Mouse (Mus musculus) limb, embryonic 10.5 days (tissue): ENCODE measurements around the gene Irf6. TPM values are rescaled to one million over a fixed set of nuclear protein-coding genes. Genes with fewer than 3 reads are reported as not detected.

Experiments used
- DNase-seq: peaks from one replicate; pipeline ENCODE4 v3.0.0-alpha.2; 2017; ENCODE audit warnings: low spot score
- H3K27ac ChIP-seq: fragments of 300-500 bp; sonication (generic); 2 replicates; pipeline ENCODE4 v1.5.1; 2016; ENCODE audit warnings: mild to moderate bottlenecking
- H3K27me3 ChIP-seq: fragments of 300-500 bp; sonication (generic); 2 replicates; pipeline ENCODE4 v1.6.1; 2016; ENCODE audit warnings: low read depth, mild to moderate bottlenecking; ENCODE audit not compliant: poor library complexity, severe bottlenecking
- H3K36me3 ChIP-seq: fragments of 300-500 bp; sonication (generic); 2 replicates; pipeline ENCODE4 v1.6.1; 2016; ENCODE audit warnings: mild to moderate bottlenecking, moderate library complexity
- H3K4me1 ChIP-seq: fragments of 300-500 bp; sonication (generic); 2 replicates; pipeline ENCODE4 v1.6.1; 2016
- H3K4me3 ChIP-seq: fragments of 300-500 bp; sonication (generic); 2 replicates; pipeline ENCODE4 v1.5.1; 2016; ENCODE audit warnings: mild to moderate bottlenecking, moderate library complexity
- H3K9me3 ChIP-seq: fragments of 300-500 bp; sonication (generic); replicated peaks from 2 replicates; pipeline ENCODE4 v1.6.1; 2016; ENCODE audit warnings: mild to moderate bottlenecking
- WGBS: fragments of 180-500 bp; shearing (Covaris S2); methylation state at CpG from one replicate; pipeline ENCODE4 v1.1.7; 2016; 5-methylcytosine and 5-hydroxymethylcytosine counted together
- polyA plus RNA-seq: library from polyadenylated mRNA; unstranded; fragments of >200 nt; fragmentation: Nextera tagmentation; extraction: Ambion mirVana; gene quantifications from 2 replicates; pipeline ENCODE4 v1.2.1, GENCODE M21; 2016

Irf6 gene
- 8.0 and 8.9 TPM in 2 replicates for polyA plus RNA-seq

- Histone ChIP-seq H3K27me3 (peaks cover 58% of the 10 kb centered on the region), H3K4me1 (peaks cover 10% of the 10 kb centered on the region), H3K36me3 (no peaks in the 10 kb centered on the region), H3K4me3 (peak within 1 kb of the TSS; percentile 46), H3K9me3 (no peaks in the 10 kb centered on the region), H3K27ac (peak within 1 kb of the TSS; percentile 14; the same call in 1 of the 2 replicates)
- 1% methylated on average over 30 of the region's 30 CpGs for WGBS
- DNase-seq: peak; percentile 70
Measured at GRCm38 (mm10) chr1:193152872-193153271, at the start of gene Irf6. Irf6 (plus strand) TSS chr1:193153111.

- Histone ChIP-seq H3K4me1 (no peaks in the 10 kb centered on the region), H3K27me3 (no peaks in the 10 kb centered on the region), H3K4me3 (no peak overlapping the region), H3K27ac (no peak overlapping the region), H3K9me3 (no peaks in the 10 kb centered on the region), H3K36me3 (peaks cover 100% of the 10 kb centered on the region)
- no peak for DNase-seq
- WGBS: 94% methylated on average over 9 of the region's 9 CpGs
Measured at GRCm38 (mm10) chr1:193112093-193112492, 40.8 kb upstream of the Irf6 start.

GRCm38 (mm10) chr1:193122793-193123192 is 30.1 kb upstream of the Irf6 start:
- WGBS: 96% methylated on average over 7 of the region's 7 CpGs
- no peak overlapping the region for H3K4me3 ChIP-seq
- H3K36me3 ChIP-seq: peaks cover 98% of the 10 kb centered on the region
- H3K27ac ChIP-seq: no peak overlapping the region
- no peak for DNase-seq
- H3K9me3 ChIP-seq: no peaks in the 10 kb centered on the region
- no peaks in the 10 kb centered on the region for H3K4me1 ChIP-seq
- no peaks in the 10 kb centered on the region for H3K27me3 ChIP-seq

- Histone ChIP-seq H3K36me3 (peaks cover 98% of the 10 kb centered on the region), H3K27me3 (no peaks in the 10 kb centered on the region), H3K27ac (no peak overlapping the region), H3K4me1 (no peaks in the 10 kb centered on the region), H3K4me3 (no peak overlapping the region), H3K9me3 (no peaks in the 10 kb centered on the region)
- DNase-seq: no peak
- 95% methylated on average over 6 of the region's 6 CpGs for WGBS
Measured at GRCm38 (mm10) chr1:193123290-193123689, 29.6 kb upstream of the Irf6 start.

- H3K9me3 ChIP-seq: no peaks in the 10 kb centered on the region
- 83% methylated on average over 4 of the region's 4 CpGs for WGBS
- H3K4me1 ChIP-seq: peaks cover 11% of the 10 kb centered on the region
- no peak overlapping the region for H3K4me3 ChIP-seq
- DNase-seq: no peak
- H3K27ac ChIP-seq: no peak overlapping the region
- H3K36me3 ChIP-seq: peaks cover 75% of the 10 kb centered on the region
- H3K27me3 ChIP-seq: no peaks in the 10 kb centered on the region
Measured at GRCm38 (mm10) chr1:193125835-193126234, 27.1 kb upstream of the Irf6 start.

- Histone ChIP-seq H3K4me3 (no peak overlapping the region), H3K4me1 (peaks cover 11% of the 10 kb centered on the region), H3K9me3 (no peaks in the 10 kb centered on the region), H3K27me3 (no peaks in the 10 kb centered on the region), H3K27ac (no peak overlapping the region), H3K36me3 (peaks cover 53% of the 10 kb centered on the region)
- 97% methylated on average over 6 of the region's 6 CpGs for WGBS
- DNase-seq: no peak
Measured at GRCm38 (mm10) chr1:193128055-193128454, 24.9 kb upstream of the Irf6 start.

GRCm38 (mm10) chr1:193129321-193129720 is 23.6 kb upstream of the Irf6 start:
- Histone ChIP-seq H3K9me3 (no peaks in the 10 kb centered on the region), H3K4me1 (peaks cover 11% of the 10 kb centered on the region), H3K27ac (peak overlapping the region; percentile 86), H3K27me3 (no peaks in the 10 kb centered on the region), H3K36me3 (peaks cover 40% of the 10 kb centered on the region), H3K4me3 (peak overlapping the region; percentile 82)
- 29% methylated on average over 5 of the region's 5 CpGs for WGBS
- no peak for DNase-seq

GRCm38 (mm10) chr1:193129786-193130455 is 23.0 kb upstream of the Irf6 start, which contains the start of gene Diexf:
Diexf (minus strand) TSS chr1:193130272.
- DNase-seq: peak; percentile 100
- Histone ChIP-seq H3K27me3 (no peaks in the 10 kb centered on the region), H3K4me1 (peaks cover 11% of the 10 kb centered on the region), H3K27ac (peak within 1 kb of the TSS; percentile 86), H3K4me3 (peak within 1 kb of the TSS; percentile 82), H3K9me3 (no peaks in the 10 kb centered on the region), H3K36me3 (peaks cover 34% of the 10 kb centered on the region)
- WGBS: under 1% methylated on average over 61 of the region's 61 CpGs

GRCm38 (mm10) chr1:193130456-193130825 is 22.5 kb upstream of the Irf6 start:
- no peak for DNase-seq
- H3K27me3 ChIP-seq: no peaks in the 10 kb centered on the region
- peaks cover 29% of the 10 kb centered on the region for H3K36me3 ChIP-seq
- no peaks in the 10 kb centered on the region for H3K9me3 ChIP-seq
- H3K27ac ChIP-seq: peak overlapping the region; percentile 86
- peak overlapping the region; percentile 82 for H3K4me3 ChIP-seq
- 26% methylated on average over 11 of the region's 11 CpGs for WGBS
- H3K4me1 ChIP-seq: peaks cover 11% of the 10 kb centered on the region

- WGBS: 67% methylated on average over 8 of the region's 8 CpGs
- Histone ChIP-seq H3K9me3 (no peaks in the 10 kb centered on the region), H3K4me1 (peaks cover 11% of the 10 kb centered on the region), H3K27me3 (no peaks in the 10 kb centered on the region), H3K36me3 (peaks cover 25% of the 10 kb centered on the region), H3K4me3 (peak overlapping the region; percentile 82), H3K27ac (peak overlapping the region; percentile 86)
- no peak for DNase-seq
Measured at GRCm38 (mm10) chr1:193130839-193131238, 22.1 kb upstream of the Irf6 start.

- Histone ChIP-seq H3K9me3 (no peaks in the 10 kb centered on the region), H3K27me3 (no peaks in the 10 kb centered on the region), H3K36me3 (peaks cover 19% of the 10 kb centered on the region), H3K4me3 (no peak overlapping the region), H3K27ac (no peak overlapping the region), H3K4me1 (peaks cover 11% of the 10 kb centered on the region)
- 38% methylated on average over 6 of the region's 6 CpGs for WGBS
- DNase-seq: no peak
Measured at GRCm38 (mm10) chr1:193131311-193131948, 21.5 kb upstream of the Irf6 start.

GRCm38 (mm10) chr1:193132385-193132784 is 20.5 kb upstream of the Irf6 start:
- Histone ChIP-seq H3K9me3 (no peaks in the 10 kb centered on the region), H3K27ac (no peak overlapping the region), H3K4me1 (peaks cover 11% of the 10 kb centered on the region), H3K36me3 (peaks cover 10% of the 10 kb centered on the region), H3K27me3 (no peaks in the 10 kb centered on the region), H3K4me3 (no peak overlapping the region)
- no peak for DNase-seq

GRCm38 (mm10) chr1:193133726-193134125 is 19.2 kb upstream of the Irf6 start:
- no peak for DNase-seq
- Histone ChIP-seq H3K36me3 (no peaks in the 10 kb centered on the region), H3K4me1 (peaks cover 18% of the 10 kb centered on the region), H3K4me3 (no peak overlapping the region), H3K27me3 (no peaks in the 10 kb centered on the region), H3K9me3 (no peaks in the 10 kb centered on the region), H3K27ac (no peak overlapping the region)
- WGBS: 95% methylated on average over 1 of the region's 1 CpGs
